In genomic region chr11:103464443-103464842, GRCm38 (mm10) we compare ENCODE assay signal across 8 mouse cellular contexts. TPM values are rescaled to one million over a fixed set of nuclear protein-coding genes. Genes with fewer than 3 reads are reported as not detected.
DNase-seq lines count a peak whose midpoint lies in the region.

No protein-coding gene starts in this region.

- peak; percentile 34 for DNase-seq in adrenal gland, postnatal 10 days
- DNase-seq in adrenal gland, postnatal 4 days (ENCODE audit: low spot score in 2 of 2) = no peak
- DNase-seq in 3T3-L1 (ENCODE audit: low read depth, low spot score) = peak; percentile 54
- peak; percentile 3 for DNase-seq in brain, adult 2 months (ENCODE audit: low read depth, low spot score)
- peak; percentile 6 to 15 for DNase-seq in lung, adult 18-20 months
- no peak for DNase-seq in layer of hippocampus, adult 8-10 months (ENCODE audit: low spot score in 2 of 2)
- no peak for DNase-seq in gastrocnemius, postnatal 36 days
- no peak for DNase-seq in urinary bladder, postnatal 10 days (ENCODE audit: low spot score)

- intact Hi-C loops in gastrocnemius, postnatal 36 days (cut with DNase I) = loop anchor here (5.0 kb wide), 1 partner anchor 102 kb away; the partner anchor contains the start of gene Arhgap27

RNA-seq across cellular contexts. Expression of gene Lrrc37a, which starts 40.0 kb away (rescaled TPM):
- not detected for total RNA-seq in adrenal gland, postnatal 10 days (2021)
- not detected for total RNA-seq in adrenal gland, postnatal 4 days (2021)
- not detected for total RNA-seq in layer of hippocampus, adult 8-10 months (2022)
- not detected for total RNA-seq in gastrocnemius, postnatal 36 days (2021)

RNA-seq across cellular contexts. Expression of gene Plekhm1, which starts 52.0 kb away (rescaled TPM):
- total RNA-seq in adrenal gland, postnatal 10 days (2021) = 10 to 100 TPM; 14.4 to 17.4 TPM
- 10 to 100 TPM; 18.0 TPM for total RNA-seq in adrenal gland, postnatal 4 days (2021)
- total RNA-seq in layer of hippocampus, adult 8-10 months (2022) = 10 to 100 TPM; 17.9 to 23.4 (median 20.4) TPM
- total RNA-seq in gastrocnemius, postnatal 36 days (2021) = 10 to 100 TPM; 10.6 to 11.8 TPM

Comparison
In these comparisons a context has a peak if more than half of its experiments do, and no peak if none do; other contexts are left out.
1. DNase-seq: peak in adrenal gland, postnatal 10 days (single experiment), 3T3-L1 (single experiment), brain, adult 2 months (single experiment) and lung, adult 18-20 months (2 of 2); none in adrenal gland, postnatal 4 days (0 of 2), layer of hippocampus, adult 8-10 months (0 of 2), gastrocnemius, postnatal 36 days (0 of 2) and urinary bladder, postnatal 10 days (single experiment).